Mouse (Mus musculus): ENCODE data around the gene Gm19935. TPM values are rescaled to one million over a fixed set of nuclear protein-coding genes. Genes with fewer than 3 reads are reported as not detected.
A peak's percentile ranks its signal among the peaks of the same experiment; 100 is the strongest.

Gm19935 gene
- 1.2 and 1.8 TPM in 2 replicates for polyA plus RNA-seq (2015; fragmentation: Nextera tagmentation; extraction: Ambion mirVana)

DNA sequence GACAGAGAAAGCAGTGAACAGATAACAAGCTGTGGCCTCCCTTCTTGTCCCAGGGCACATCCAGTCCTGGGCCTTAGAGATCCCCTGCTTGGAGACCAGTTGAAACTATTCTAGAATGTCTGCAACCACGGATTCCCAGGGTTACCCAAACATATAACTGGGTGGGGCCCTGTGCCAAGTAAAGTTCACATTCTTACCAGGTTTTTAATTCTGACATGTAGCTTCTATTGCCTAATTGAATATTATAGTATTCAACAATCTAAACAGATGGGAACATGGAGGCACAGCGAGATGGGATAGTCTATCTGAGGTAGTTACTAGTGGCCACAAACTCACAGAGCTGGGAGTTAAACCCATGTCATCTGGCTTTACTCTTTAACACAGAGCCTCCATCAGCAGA, at the start of gene Gm19935:
Gm19935 (minus strand) TSS at position 101 of the 400 bp plus-strand sequence.
- Histone ChIP-seq H3K4me2 (ENCODE audit: low read length) (no peak within 1 kb of the TSS), H3K4me3 (ENCODE audit: low read depth, low read length) (no peak within 1 kb of the TSS), H3K9me3 (replicated peaks; ENCODE audit: control insufficient read depth, low read length, poor library complexity, severe bottlenecking) (no peaks in the 10 kb centered on the region), H3K4me1 (ENCODE audit: control insufficient read depth, insufficient read depth, low read length) (peaks cover 9% of the 10 kb centered on the region; the same call in 1 of the 2 replicates), H3K9ac (ENCODE audit: low read depth, low read length) (no peak within 1 kb of the TSS), H3K36me3 (ENCODE audit: control insufficient read depth, insufficient read depth, low read length) (no peaks in the 10 kb centered on the region), H3K27me3 (ENCODE audit: control insufficient read depth, insufficient read depth, low read depth, low read length) (no peaks in the 10 kb centered on the region), H3K27ac (ENCODE audit: low read length) (no peak within 1 kb of the TSS)
- no peak for ATAC-seq
- WGBS = 79% methylated on average over 2 of the region's 2 CpGs

- H3K36me3 ChIP-seq (ENCODE audit: control insufficient read depth, insufficient read depth, low read length) = no peaks in the 10 kb centered on the region
- H3K27me3 ChIP-seq (ENCODE audit: control insufficient read depth, insufficient read depth, low read depth, low read length) = no peaks in the 10 kb centered on the region
- ATAC-seq = peak; percentile 87
- H3K27ac ChIP-seq (ENCODE audit: low read length) = peak overlapping the region; percentile 71
- no peaks in the 10 kb centered on the region for H3K9me3 ChIP-seq (replicated peaks; ENCODE audit: control insufficient read depth, low read length, poor library complexity, severe bottlenecking)
- H3K4me1 ChIP-seq (ENCODE audit: control insufficient read depth, insufficient read depth, low read length) = peaks cover 16% of the 10 kb centered on the region
- H3K9ac ChIP-seq (ENCODE audit: low read depth, low read length) = peak overlapping the region; percentile 34; the same call in 1 of the 2 replicates
- 4% methylated on average over 9 of the region's 9 CpGs for WGBS
- no peak overlapping the region for H3K4me3 ChIP-seq (ENCODE audit: low read depth, low read length)
- peak overlapping the region; percentile 20 for H3K4me2 ChIP-seq (ENCODE audit: low read length)
Observed at GRCm38 (mm10) chr8:90862038-90862437, 44.8 kb upstream of the Gm19935 start.

GRCm38 (mm10) chr8:90861266-90861944, 44.2 kb upstream of the Gm19935 start:
- Histone ChIP-seq H3K4me2 (ENCODE audit: low read length) (peak overlapping the region; percentile 20), H3K9ac (ENCODE audit: low read depth, low read length) (peak overlapping the region; percentile 34; the same call in 1 of the 2 replicates)
- WGBS = 8% methylated on average over 9 of the region's 9 CpGs

GRCm38 (mm10) chr8:90858071-90858470, 40.9 kb upstream of the Gm19935 start:
- ATAC-seq = no peak
- Histone ChIP-seq H3K4me3 (ENCODE audit: low read depth, low read length) (no peak overlapping the region), H3K4me1 (ENCODE audit: control insufficient read depth, insufficient read depth, low read length) (peaks cover 28% of the 10 kb centered on the region), H3K36me3 (ENCODE audit: control insufficient read depth, insufficient read depth, low read length) (no peaks in the 10 kb centered on the region), H3K27me3 (ENCODE audit: control insufficient read depth, insufficient read depth, low read depth, low read length) (no peaks in the 10 kb centered on the region), H3K9ac (ENCODE audit: low read depth, low read length) (no peak overlapping the region), H3K9me3 (replicated peaks; ENCODE audit: control insufficient read depth, low read length, poor library complexity, severe bottlenecking) (no peaks in the 10 kb centered on the region), H3K4me2 (ENCODE audit: low read length) (no peak overlapping the region), H3K27ac (ENCODE audit: low read length) (no peak overlapping the region)
- 97% methylated on average over 2 of the region's 2 CpGs for WGBS

More at GRCm38 (mm10) chr8:90861266-90861944, 44.2 kb upstream of the Gm19935 start:
- peaks cover 16% of the 10 kb centered on the region for H3K4me1 ChIP-seq (ENCODE audit: control insufficient read depth, insufficient read depth, low read length)
- no peaks in the 10 kb centered on the region for H3K36me3 ChIP-seq (ENCODE audit: control insufficient read depth, insufficient read depth, low read length)
- peak overlapping the region; percentile 71 for H3K27ac ChIP-seq (ENCODE audit: low read length)
- peak; percentile 49 for ATAC-seq
- no peaks in the 10 kb centered on the region for H3K27me3 ChIP-seq (ENCODE audit: control insufficient read depth, insufficient read depth, low read depth, low read length)
- H3K4me3 ChIP-seq (ENCODE audit: low read depth, low read length) = no peak overlapping the region
- no peaks in the 10 kb centered on the region for H3K9me3 ChIP-seq (replicated peaks; ENCODE audit: control insufficient read depth, low read length, poor library complexity, severe bottlenecking)

DNA sequence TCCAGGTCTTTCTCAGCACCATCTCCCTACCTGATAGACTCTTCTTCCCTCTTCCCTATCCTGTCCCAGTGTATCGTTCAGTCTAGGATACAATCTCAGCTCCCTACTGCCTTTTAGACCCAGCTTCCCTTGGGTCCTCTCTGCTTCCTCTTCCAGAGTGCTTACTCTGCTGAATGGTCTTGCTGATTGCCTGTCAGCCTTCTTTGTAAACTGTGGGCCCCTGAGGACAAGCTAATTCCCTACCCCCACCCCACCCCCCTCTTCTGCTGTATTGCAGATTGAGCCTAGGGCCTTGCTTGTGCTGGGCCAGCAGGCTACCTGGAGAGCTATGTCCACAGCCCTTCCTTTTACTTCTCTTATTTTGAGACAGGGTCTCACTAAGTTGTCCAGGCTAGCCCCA, 39.8 kb upstream of the Gm19935 start:
- peaks cover 19% of the 10 kb centered on the region for H3K4me1 ChIP-seq (ENCODE audit: control insufficient read depth, insufficient read depth, low read length)
- H3K36me3 ChIP-seq (ENCODE audit: control insufficient read depth, insufficient read depth, low read length) = no peaks in the 10 kb centered on the region
- H3K27me3 ChIP-seq (ENCODE audit: control insufficient read depth, insufficient read depth, low read depth, low read length) = no peaks in the 10 kb centered on the region
- no peaks in the 10 kb centered on the region for H3K9me3 ChIP-seq (replicated peaks; ENCODE audit: control insufficient read depth, low read length, poor library complexity, severe bottlenecking)
- no peak overlapping the region for H3K9ac ChIP-seq (ENCODE audit: low read depth, low read length)
- no peak overlapping the region for H3K4me2 ChIP-seq (ENCODE audit: low read length)
- WGBS = 29% methylated on average over 1 of the region's 1 CpGs
- no peak overlapping the region for H3K27ac ChIP-seq (ENCODE audit: low read length)
- ATAC-seq = no peak
- H3K4me3 ChIP-seq (ENCODE audit: low read depth, low read length) = no peak overlapping the region

- no peak overlapping the region for H3K4me2 ChIP-seq (ENCODE audit: low read length)
- WGBS = 93% methylated on average over 3 of the region's 3 CpGs
- H3K4me1 ChIP-seq (ENCODE audit: control insufficient read depth, insufficient read depth, low read length) = peaks cover 12% of the 10 kb centered on the region; the same call in 1 of the 2 replicates
Observed at GRCm38 (mm10) chr8:90856171-90856570, 39.0 kb upstream of the Gm19935 start.

GRCm38 (mm10) chr8:90854671-90855161, 37.5 kb upstream of the Gm19935 start:
- H3K27ac ChIP-seq (ENCODE audit: low read length) = peak overlapping the region; percentile 26; the same call in 1 of the 2 replicates
- peaks cover 14% of the 10 kb centered on the region for H3K4me1 ChIP-seq (ENCODE audit: control insufficient read depth, insufficient read depth, low read length)
- 13% methylated on average over 10 of the region's 10 CpGs for WGBS
- H3K27me3 ChIP-seq (ENCODE audit: control insufficient read depth, insufficient read depth, low read depth, low read length) = no peaks in the 10 kb centered on the region
- H3K9me3 ChIP-seq (replicated peaks; ENCODE audit: control insufficient read depth, low read length, poor library complexity, severe bottlenecking) = no peaks in the 10 kb centered on the region
- ATAC-seq = peak; percentile 61
- H3K36me3 ChIP-seq (ENCODE audit: control insufficient read depth, insufficient read depth, low read length) = no peaks in the 10 kb centered on the region
- peak overlapping the region; percentile 0; the same call in 1 of the 2 replicates for H3K4me2 ChIP-seq (ENCODE audit: low read length)
- H3K4me3 ChIP-seq (ENCODE audit: low read depth, low read length) = no peak overlapping the region
- H3K9ac ChIP-seq (ENCODE audit: low read depth, low read length) = no peak overlapping the region

More at GRCm38 (mm10) chr8:90856171-90856570, 39.0 kb upstream of the Gm19935 start:
- no peaks in the 10 kb centered on the region for H3K9me3 ChIP-seq (replicated peaks; ENCODE audit: control insufficient read depth, low read length, poor library complexity, severe bottlenecking)
- no peak overlapping the region for H3K4me3 ChIP-seq (ENCODE audit: low read depth, low read length)
- no peak overlapping the region for H3K9ac ChIP-seq (ENCODE audit: low read depth, low read length)
- no peaks in the 10 kb centered on the region for H3K27me3 ChIP-seq (ENCODE audit: control insufficient read depth, insufficient read depth, low read depth, low read length)
- no peak for ATAC-seq
- H3K27ac ChIP-seq (ENCODE audit: low read length) = no peak overlapping the region
- no peaks in the 10 kb centered on the region for H3K36me3 ChIP-seq (ENCODE audit: control insufficient read depth, insufficient read depth, low read length)

DNA sequence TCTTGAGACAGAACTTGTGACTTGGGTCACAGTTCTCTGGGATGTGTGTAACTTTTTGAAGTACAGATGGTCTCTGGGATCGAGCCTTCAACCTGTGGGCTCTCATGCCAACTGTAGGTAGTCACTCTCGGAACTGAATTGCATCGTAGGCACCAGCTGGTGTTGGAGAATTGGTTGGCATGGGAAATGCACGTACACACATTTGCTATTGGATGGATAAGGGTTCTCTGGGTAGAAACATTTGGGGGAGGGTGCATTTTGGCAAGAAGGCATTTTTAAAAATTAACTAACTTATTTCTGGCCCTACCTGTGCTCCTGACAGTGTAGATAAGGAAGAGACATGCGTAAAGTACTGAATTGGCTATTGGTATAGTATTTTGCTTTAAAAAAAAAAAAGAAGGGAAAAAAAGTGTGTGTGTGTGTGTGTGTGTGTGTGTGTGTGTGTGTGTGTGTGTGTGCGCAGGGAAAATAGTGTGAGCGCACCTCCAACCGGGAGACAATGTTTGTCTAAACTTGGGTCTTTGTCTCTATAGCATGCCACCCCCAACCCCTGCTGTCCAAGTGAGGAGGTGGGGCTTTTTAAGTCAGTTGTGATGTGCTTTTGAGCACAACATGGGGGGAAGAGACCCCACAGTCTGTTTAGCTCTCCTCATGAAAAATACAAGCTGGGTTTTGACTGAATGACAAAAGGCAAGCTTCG, 36.9 kb upstream of the Gm19935 start:
- H3K27ac ChIP-seq (ENCODE audit: low read length) = no peak overlapping the region
- H3K4me2 ChIP-seq (ENCODE audit: low read length) = peak overlapping the region; percentile 0; the same call in 1 of the 2 replicates
- ATAC-seq = 0 out of 2 replicates have a peak, but pooled peaks have one; percentile 22
- WGBS = 49% methylated on average over 9 of the region's 9 CpGs
- H3K4me1 ChIP-seq (ENCODE audit: control insufficient read depth, insufficient read depth, low read length) = peaks cover 20% of the 10 kb centered on the region
- H3K9ac ChIP-seq (ENCODE audit: low read depth, low read length) = no peak overlapping the region
- no peaks in the 10 kb centered on the region for H3K36me3 ChIP-seq (ENCODE audit: control insufficient read depth, insufficient read depth, low read length)
- H3K4me3 ChIP-seq (ENCODE audit: low read depth, low read length) = no peak overlapping the region
- no peaks in the 10 kb centered on the region for H3K27me3 ChIP-seq (ENCODE audit: control insufficient read depth, insufficient read depth, low read depth, low read length)
- H3K9me3 ChIP-seq (replicated peaks; ENCODE audit: control insufficient read depth, low read length, poor library complexity, severe bottlenecking) = no peaks in the 10 kb centered on the region

DNA sequence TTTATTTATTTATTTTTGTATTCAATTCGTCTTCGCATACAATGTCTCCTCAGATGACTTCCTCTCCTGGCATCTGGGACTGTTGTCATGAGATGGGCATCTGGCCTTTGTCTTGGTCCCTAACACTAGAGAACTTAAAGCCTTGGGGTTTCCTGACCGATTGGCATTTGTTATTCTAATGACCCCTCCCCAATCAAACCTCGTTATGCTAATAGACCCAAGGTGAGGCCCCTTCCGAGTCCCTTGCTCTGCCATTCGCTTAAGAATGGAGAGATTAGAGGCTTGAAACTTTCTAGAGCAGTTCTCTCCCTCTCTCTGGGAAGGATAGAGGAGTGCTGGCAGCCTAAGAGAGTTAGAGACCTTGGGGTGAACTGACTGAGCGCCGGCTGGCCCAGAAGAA, 34.4 kb upstream of the Gm19935 start:
- Histone ChIP-seq H3K9ac (ENCODE audit: low read depth, low read length) (no peak overlapping the region), H3K27ac (ENCODE audit: low read length) (no peak overlapping the region), H3K9me3 (replicated peaks; ENCODE audit: control insufficient read depth, low read length, poor library complexity, severe bottlenecking) (no peaks in the 10 kb centered on the region), H3K36me3 (ENCODE audit: control insufficient read depth, insufficient read depth, low read length) (no peaks in the 10 kb centered on the region), H3K4me2 (ENCODE audit: low read length) (no peak overlapping the region), H3K4me1 (ENCODE audit: control insufficient read depth, insufficient read depth, low read length) (peaks cover 21% of the 10 kb centered on the region), H3K27me3 (ENCODE audit: control insufficient read depth, insufficient read depth, low read depth, low read length) (no peaks in the 10 kb centered on the region), H3K4me3 (ENCODE audit: low read depth, low read length) (no peak overlapping the region)
- WGBS = 51% methylated on average over 8 of the region's 8 CpGs
- no peak for ATAC-seq
